16 mouse cellular contexts compared by ENCODE assay signal in genomic region chr4:127530779-127531178, GRCm38 (mm10).
"Had no signal": no experiment of that assay in that cellular context is flagged by ENCODE, and none has a peak within 500 bp of the region (broad histone marks: within the 10 kb centered on the region; RNA-seq: fewer than 3 reads in every experiment).

No protein-coding gene starts in this region.

- DNase-seq: gastrocnemius, adult 2 months; gastrocnemius, postnatal 10 days; gastrocnemius, postnatal 25 days; heart, adult 18-20 months; heart, postnatal 10 days; heart, postnatal 4 days; kidney, adult 18-20 months; kidney, adult 8-10 months; kidney, postnatal 10 days; kidney, postnatal 25 days; kidney, postnatal 4 days; liver had no signal

- ATAC-seq: hindbrain, embryonic 16.5 days; inflammation-experienced regulatory T-cells, adult 6 months; intestine, embryonic 15.5 days; intestine, postnatal 0 days had no signal
